Mouse (Mus musculus): ENCODE data around the gene Cfap206. TPM values are rescaled to one million over a fixed set of nuclear protein-coding genes. Genes with fewer than 3 reads are reported as not detected.

Cfap206 gene
- total RNA-seq (2023) = not detected in 4 replicates

DNA sequence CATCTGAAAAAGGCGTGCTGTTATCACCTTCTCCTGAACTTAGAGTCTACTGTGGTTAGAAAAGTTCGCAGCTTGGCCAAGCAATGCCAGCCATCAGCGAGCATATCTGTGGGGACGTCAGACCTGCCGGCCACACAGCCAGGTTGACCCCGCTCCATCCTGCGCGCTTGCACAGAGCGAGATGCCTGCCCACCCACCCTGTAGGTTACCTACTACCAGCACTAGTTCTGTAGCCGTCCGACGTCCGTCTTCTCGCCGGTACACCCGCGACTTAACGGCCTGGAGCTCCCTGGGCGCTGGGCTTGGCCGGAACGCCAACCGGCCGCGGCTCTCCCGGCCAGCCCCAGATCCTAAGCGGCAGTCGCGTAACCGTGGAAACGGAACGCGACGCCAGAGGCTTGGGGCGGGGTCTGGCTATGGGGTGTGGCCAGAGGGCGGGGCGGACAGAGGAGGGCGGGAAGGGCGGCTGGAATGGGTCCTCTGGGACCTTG lies at the start of gene Cfap206:
Gene Cfap206 (minus strand): TSS at position 356 of the 491 bp plus-strand sequence.

DNA sequence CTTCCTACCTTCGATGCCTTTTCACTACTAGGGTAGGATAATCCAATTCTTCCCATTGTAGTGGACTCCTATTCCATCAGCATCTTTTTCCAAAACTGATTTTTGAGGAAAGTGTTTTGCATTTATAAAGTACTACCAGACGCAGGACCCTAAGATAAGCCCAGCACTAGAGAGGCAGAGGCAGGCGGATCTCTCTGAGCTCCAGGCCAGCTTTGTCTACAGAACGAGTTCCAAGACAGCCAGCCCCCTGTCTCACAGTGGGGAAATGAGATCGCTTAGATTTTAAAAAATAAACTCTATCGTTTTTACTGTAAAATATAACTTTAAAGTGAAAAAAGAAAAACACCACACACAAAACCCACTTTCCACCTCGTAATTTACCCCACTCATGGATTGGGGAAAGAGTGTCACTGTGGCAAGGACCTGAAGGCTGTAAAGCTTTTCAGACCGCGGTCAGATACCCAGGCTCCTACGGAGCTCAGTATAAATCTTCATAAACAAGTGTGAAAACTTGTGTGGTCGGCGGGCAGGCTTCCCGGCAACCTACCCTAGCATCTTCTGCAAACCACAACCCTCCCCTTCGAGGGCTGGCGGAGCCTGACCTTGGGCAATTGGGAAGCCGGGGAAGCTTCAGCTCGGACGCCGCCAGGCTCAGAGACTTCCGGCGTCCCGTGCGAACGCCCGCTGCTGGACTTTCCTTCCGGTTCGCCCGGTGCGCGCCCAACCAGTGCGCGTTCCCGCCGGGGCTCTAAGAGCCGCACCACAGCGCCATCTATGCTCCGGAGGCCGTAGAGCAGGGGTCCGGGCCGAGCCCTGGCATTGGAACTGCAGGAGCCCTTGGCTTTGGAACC lies 47.9 kb upstream of the Cfap206 start, which contains the start of gene Smim8:
Gene Smim8 (minus strand): TSS at position 747 of the 851 bp plus-strand sequence.

DNA sequence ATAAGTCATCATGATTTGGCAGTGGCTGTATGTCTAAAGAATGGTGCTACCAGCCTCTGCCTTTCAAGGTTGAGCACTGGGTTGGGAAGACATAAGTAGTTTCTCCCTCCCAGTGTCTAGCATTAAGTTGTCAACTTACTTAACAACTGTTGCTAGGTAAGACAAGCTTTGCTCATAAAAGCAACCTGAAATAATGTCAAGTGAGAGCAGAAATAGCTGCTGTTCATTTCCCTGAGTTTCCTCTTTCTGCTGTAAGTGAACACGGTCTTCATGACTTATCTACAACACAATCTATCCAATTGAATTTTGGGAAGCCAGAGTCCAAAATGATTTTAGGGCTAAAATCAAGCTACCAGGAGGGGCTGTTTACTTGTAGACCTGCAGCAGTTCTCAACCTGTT lies 26.2 kb upstream of the Cfap206 start, which contains the start of gene Gm136:
Gene Gm136 (minus strand): TSS at position 101 of the 400 bp plus-strand sequence.

DNA sequence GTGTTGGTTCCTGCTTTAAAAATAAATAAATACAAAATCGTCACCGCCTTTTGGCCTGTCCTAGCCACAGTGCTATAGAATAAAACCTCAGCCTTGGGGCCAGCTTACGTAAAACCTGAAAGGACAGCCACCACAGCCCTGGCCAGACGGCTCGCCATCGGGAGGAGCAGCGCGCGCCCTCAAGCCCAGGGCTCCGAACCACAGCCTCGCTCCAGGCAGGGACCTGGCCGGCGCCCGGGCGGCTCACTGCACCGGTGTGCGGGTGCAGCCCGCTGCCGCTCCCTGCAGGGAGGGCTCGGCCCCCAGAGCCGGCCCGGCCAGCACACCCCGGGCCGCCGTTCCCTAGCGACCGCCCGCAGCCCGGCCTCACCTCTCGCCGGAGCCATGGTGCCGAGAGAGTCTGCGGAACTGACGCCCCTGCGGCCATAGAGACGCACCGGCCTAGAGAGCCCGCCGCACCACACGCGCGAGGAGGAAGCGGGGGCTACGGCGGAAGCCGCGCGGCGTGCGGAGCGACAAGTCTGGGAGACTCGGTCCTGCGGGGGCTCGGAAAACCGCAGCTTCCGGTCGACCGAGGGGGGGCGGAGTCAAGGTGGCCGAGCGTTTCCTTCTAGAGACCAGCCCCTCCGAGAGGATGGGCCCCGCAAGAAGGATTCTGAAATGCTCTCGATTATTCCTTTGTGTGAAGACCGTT lies 43.0 kb downstream of the Cfap206 start, which contains the start of gene Slc35a1:
Gene Slc35a1 (minus strand): TSS at position 565 of the 694 bp plus-strand sequence.

Other genes with a start within 250 kb of the Cfap206 start
- 61.1 to 63.5 TPM (median 62.1 TPM) in 4 replicates for gene Akirin2, start 179.3 kb downstream of the Cfap206 start, total RNA-seq (2023)
- 80.4 to 95.9 TPM (median 94.1 TPM) in 4 replicates for gene Orc3, start 115.3 kb downstream of the Cfap206 start, total RNA-seq (2023)
- 19.3 to 27.4 TPM (median 25.2 TPM) in 4 replicates for gene Rars2, start 115.2 kb downstream of the Cfap206 start, total RNA-seq (2023)
- gene Slc35a1, start 42.8 kb downstream of the Cfap206 start, total RNA-seq (2023) = 13.2 to 19.0 TPM (median 17.5 TPM) in 4 replicates
- gene Gm136, start 26.1 kb upstream of the Cfap206 start, total RNA-seq (2023) = not detected in 4 replicates
- 11.3 to 12.5 TPM (median 12.1 TPM) in 4 replicates for gene Smim8, start 48.2 kb upstream of the Cfap206 start, total RNA-seq (2023)
- gene Zfp292, start 152.8 kb upstream of the Cfap206 start, total RNA-seq (2023) = 61.8 to 63.1 TPM (median 62.0 TPM) in 4 replicates
- gene Cga, start 163.6 kb upstream of the Cfap206 start, total RNA-seq (2023) = not detected in 4 replicates

Data from B cell, adult 62 days (primary cell).